Mouse (Mus musculus): ENCODE results near the gene Rgp1. TPM values are rescaled to one million over a fixed set of nuclear protein-coding genes. Genes with fewer than 3 reads are reported as not detected.
"Not testable (repeated sequence)": the region's sequence is repeated elsewhere in the genome, so short reads cannot be mapped to it uniquely, and the experiment has no call there.

Gene Rgp1
- total RNA-seq (2021) = 10 to 100 TPM; 32.3 to 41.6 TPM
- long read RNA-seq, experiment 1, partial matches to known transcripts = 1 of 2 reads
- long read RNA-seq, experiment 1, other reads (novel, unspliced or antisense) = 1 of 2 reads
- long read RNA-seq, experiment 2, full-length matches to known transcripts = 2 of 7 reads
- long read RNA-seq, experiment 2, partial matches to known transcripts = 0 of 7 reads
- long read RNA-seq, experiment 2, other reads (novel, unspliced or antisense) = 5 of 7 reads

- intact Hi-C loops (cut with DNase I) = loop anchor here (1.0 to 10.0 kb wide), 3 partner anchors 16 to 524 kb away; partner anchors contain the start of genes Creb3, Npr2, Tln1 and Unc13b
These were observed at the start of gene Rgp1, which contains the start of gene Gba2 for GRCm38 (mm10) chr4:43578376-43579204. Gene Rgp1 (plus strand): TSS chr4:43578715. Gene Gba2 (minus strand): TSS chr4:43578873.

GRCm38 (mm10) chr4:43530081-43530501 is 48.4 kb upstream of the Rgp1 start:
- peak in 1 of 2 experiments; percentile 34 for DNase-seq
- intact Hi-C loops (cut with DNase I) = loop anchor here (5.0 kb wide), 4 partner anchors 33 to 137 kb away; partner anchors contain the start of genes Arhgef39, Fam221b, Tesk1 and Tmem8b

More at GRCm38 (mm10) chr4:43578376-43579204, at the start of gene Rgp1, which contains the start of gene Gba2:
- DNase-seq = peak; percentile 88 to 89

- DNase-seq = peak; percentile 81 to 84
- intact Hi-C loops (cut with DNase I) = loop anchor here (5.0 kb wide), 4 partner anchors 33 to 137 kb away; partner anchors contain the start of genes Arhgef39, Fam221b, Tesk1 and Tmem8b
These were observed 47.9 kb upstream of the Rgp1 start for GRCm38 (mm10) chr4:43530581-43530980.

- intact Hi-C loops (cut with DNase I) = loop anchor here (5.0 kb wide), 4 partner anchors 36 to 134 kb away; partner anchors contain the start of genes Arhgef39, Fam221b, Tesk1 and Tmem8b
- DNase-seq = no peak
These were observed 45.2 kb upstream of the Rgp1 start for GRCm38 (mm10) chr4:43533270-43533669.

GRCm38 (mm10) chr4:43535628-43536027 is 42.9 kb upstream of the Rgp1 start:
- no peak for DNase-seq
- intact Hi-C loops (cut with DNase I) = loop anchor here (2.0 kb wide), 1 partner anchor 17 kb away; no protein-coding TSS in a partner anchor

- intact Hi-C loops (cut with DNase I) = no loop called here
- DNase-seq = no peak
These were observed 42.5 kb upstream of the Rgp1 start for GRCm38 (mm10) chr4:43536031-43536430.

GRCm38 (mm10) chr4:43542044-43542443 is 36.5 kb upstream of the Rgp1 start:
- no peak for DNase-seq
- intact Hi-C loops (cut with DNase I) = no loop called here

- intact Hi-C loops (cut with DNase I) = no loop called here
- no peak for DNase-seq
These were observed 32.0 kb upstream of the Rgp1 start for GRCm38 (mm10) chr4:43546375-43547047.

GRCm38 (mm10) chr4:43547160-43547559 is 31.4 kb upstream of the Rgp1 start:
- intact Hi-C loops (cut with DNase I) = no loop called here
- no peak for DNase-seq

- intact Hi-C loops (cut with DNase I) = no loop called here
- DNase-seq = no peak
These were observed 29.5 kb upstream of the Rgp1 start for GRCm38 (mm10) chr4:43549055-43549454.

GRCm38 (mm10) chr4:43551854-43552253 is 26.7 kb upstream of the Rgp1 start:
- intact Hi-C loops (cut with DNase I) = loop anchor here (2.0 kb wide), 1 partner anchor 17 kb away; no protein-coding TSS in a partner anchor
- DNase-seq = not testable (repeated sequence)

- no peak for DNase-seq
These were observed 26.1 kb upstream of the Rgp1 start for GRCm38 (mm10) chr4:43552437-43552836.

GRCm38 (mm10) chr4:43553891-43554290 is 24.6 kb upstream of the Rgp1 start:
- intact Hi-C loops (cut with DNase I) = loop anchor here (2.0 kb wide), 1 partner anchor 19 kb away; no protein-coding TSS in a partner anchor
- no peak for DNase-seq

More at GRCm38 (mm10) chr4:43552437-43552836, 26.1 kb upstream of the Rgp1 start:
- intact Hi-C loops (cut with DNase I) = loop anchor here (2.0 kb wide), 1 partner anchor 18 kb away; no protein-coding TSS in a partner anchor

GRCm38 (mm10) chr4:43555926-43556325 is 22.6 kb upstream of the Rgp1 start:
- intact Hi-C loops (cut with DNase I) = loop anchor here (5.0 kb wide), 1 partner anchor 34 kb away; the partner anchor contains the start of gene Tpm2
- no peak for DNase-seq

GRCm38 (mm10) chr4:43558028-43558630 is 20.4 kb upstream of the Rgp1 start:
- intact Hi-C loops (cut with DNase I) = loop anchor here (5.0 kb wide), 1 partner anchor 36 kb away; the partner anchor contains the start of gene Tpm2
- DNase-seq = no peak

- DNase-seq = peak; percentile 65 to 80
- intact Hi-C loops (cut with DNase I) = loop anchor here (5.0 kb wide), 1 partner anchor 36 kb away; the partner anchor contains the start of gene Tpm2
These were observed 19.7 kb upstream of the Rgp1 start for GRCm38 (mm10) chr4:43558631-43559356.

GRCm38 (mm10) chr4:43559519-43560242 is 18.8 kb upstream of the Rgp1 start:
- no peak for DNase-seq
- intact Hi-C loops (cut with DNase I) = loop anchor here (5.0 kb wide), 1 partner anchor 37 kb away; the partner anchor contains the start of gene Tpm2

- peak; percentile 46 to 56 for DNase-seq
- intact Hi-C loops (cut with DNase I) = no loop called here
These were observed 18.3 kb upstream of the Rgp1 start for GRCm38 (mm10) chr4:43560243-43560611.
